Mouse (Mus musculus): ENCODE data around the gene Med13l.

Med13l gene

GRCm38 (mm10) chr5:118812421-118812820 lies 251.9 kb downstream of the Med13l start:
- no peak for DNase-seq

GRCm38 (mm10) chr5:118812947-118813401 lies 252.5 kb downstream of the Med13l start:
- no peak for DNase-seq

- DNase-seq, result peak; percentile 51
These were observed 253.6 kb downstream of the Med13l start for GRCm38 (mm10) chr5:118814052-118814451.
